Mouse (Mus musculus): ENCODE results near the gene Hfe2.
"Not testable (repeated sequence)": the region's sequence is repeated elsewhere in the genome, so short reads cannot be mapped to it uniquely, and the experiment has no call there.

Hfe2 gene

GRCm38 (mm10) chr3:96496216-96496615, 28.8 kb upstream of the Hfe2 start:
- DNase-seq (ENCODE audit: low spot score): no peak

GRCm38 (mm10) chr3:96496620-96497275, 28.2 kb upstream of the Hfe2 start:
- not testable (repeated sequence) for DNase-seq (ENCODE audit: low spot score)

GRCm38 (mm10) chr3:96497451-96498028, 27.4 kb upstream of the Hfe2 start:
- peak; percentile 83 for DNase-seq (ENCODE audit: low spot score)

GRCm38 (mm10) chr3:96498476-96499245, 26.3 kb upstream of the Hfe2 start:
- DNase-seq (ENCODE audit: low spot score): no peak

GRCm38 (mm10) chr3:96499481-96500288, 25.3 kb upstream of the Hfe2 start:
- peak; percentile 86 for DNase-seq (ENCODE audit: low spot score)

GRCm38 (mm10) chr3:96500289-96500621, 24.7 kb upstream of the Hfe2 start:
- DNase-seq (ENCODE audit: low spot score): peak; percentile 100

- DNase-seq (ENCODE audit: low spot score): peak; percentile 90
These were observed 24.2 kb upstream of the Hfe2 start for GRCm38 (mm10) chr3:96500691-96501265.

- DNase-seq (ENCODE audit: low spot score): peak; percentile 91
These were observed 23.4 kb upstream of the Hfe2 start for GRCm38 (mm10) chr3:96501391-96502115.

- no peak for DNase-seq (ENCODE audit: low spot score)
These were observed 22.5 kb upstream of the Hfe2 start for GRCm38 (mm10) chr3:96502181-96503082.

- DNase-seq (ENCODE audit: low spot score): peak; percentile 53
These were observed 21.9 kb upstream of the Hfe2 start for GRCm38 (mm10) chr3:96503083-96503450.

- DNase-seq (ENCODE audit: low spot score): no peak
These were observed 21.0 kb upstream of the Hfe2 start for GRCm38 (mm10) chr3:96503946-96504345.

GRCm38 (mm10) chr3:96504931-96505330, 20.0 kb upstream of the Hfe2 start:
- no peak for DNase-seq (ENCODE audit: low spot score)

- no peak for DNase-seq (ENCODE audit: low spot score)
These were observed 18.4 kb upstream of the Hfe2 start for GRCm38 (mm10) chr3:96506396-96507047.

- not testable (repeated sequence) for DNase-seq (ENCODE audit: low spot score)
These were observed 17.0 kb upstream of the Hfe2 start for GRCm38 (mm10) chr3:96507966-96508365.

- no peak for DNase-seq (ENCODE audit: low spot score)
These were observed 4.8 kb upstream of the Hfe2 start for GRCm38 (mm10) chr3:96520171-96520570.

- DNase-seq (ENCODE audit: low spot score): no peak
These were observed 2.8 kb upstream of the Hfe2 start for GRCm38 (mm10) chr3:96522149-96522548.

- no peak for DNase-seq (ENCODE audit: low spot score)
These were observed 753 bp upstream of the Hfe2 start for GRCm38 (mm10) chr3:96524028-96524810.

- DNase-seq (ENCODE audit: low spot score): no peak
These were observed 1.2 kb downstream of the Hfe2 start for GRCm38 (mm10) chr3:96526013-96526762.
